Mouse (Mus musculus) adrenal gland, postnatal 36 days (tissue): ENCODE measurements at regions not wholly inside any gene's neighbourhood (a gene's known extent, or its start where the extent isn't known, plus 50 kb on each side); places are given as distances from the start of the nearest gene placed in this dataset.

Experiments used
- DNase-seq, 2 experiments: peaks; one replicate each; pipeline ENCODE4 v3.0.0; 2021; ENCODE audit warnings: mixed read lengths in 1 of 2

DNA sequence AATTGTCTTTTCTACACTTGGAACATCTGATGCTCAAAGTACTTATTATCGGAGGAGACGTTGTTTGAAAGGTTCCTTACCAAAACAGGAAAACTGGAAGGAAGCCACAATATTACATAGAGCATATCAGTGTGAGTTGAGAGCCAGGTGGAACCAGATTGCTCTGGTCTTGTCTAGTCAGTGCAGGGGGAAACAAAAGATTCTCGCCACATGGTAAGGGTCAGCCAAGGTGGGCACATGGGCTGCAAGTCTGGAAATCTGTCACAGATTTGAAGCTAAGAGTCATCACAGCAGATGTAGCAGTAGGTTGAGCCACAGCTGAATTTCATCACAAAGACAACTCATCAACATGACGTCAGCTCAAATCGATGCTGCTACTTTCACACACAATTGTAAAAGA lies 681.8 kb downstream of the Stpg2 start:
- DNase-seq, result no peak

DNA sequence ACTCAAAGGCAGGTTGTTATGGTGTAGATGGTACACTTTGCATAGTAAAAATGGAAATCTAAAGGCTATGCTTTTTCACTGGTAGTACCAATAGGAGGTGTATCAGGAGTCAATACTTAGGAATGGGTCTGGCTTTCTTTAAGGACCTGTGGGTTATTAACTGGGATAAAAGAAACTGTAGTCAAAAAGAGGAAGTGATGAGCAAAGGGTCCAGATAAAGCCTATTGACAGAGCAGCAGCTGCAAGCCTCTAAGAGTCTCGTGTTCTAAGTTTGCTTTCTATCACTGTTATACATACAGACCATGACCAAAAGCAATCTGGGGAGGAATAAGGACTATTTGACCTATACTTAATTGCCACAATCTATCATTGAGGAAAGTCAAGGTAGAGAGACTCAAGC lies 683.0 kb downstream of the Stpg2 start:
- DNase-seq, result no peak

DNA sequence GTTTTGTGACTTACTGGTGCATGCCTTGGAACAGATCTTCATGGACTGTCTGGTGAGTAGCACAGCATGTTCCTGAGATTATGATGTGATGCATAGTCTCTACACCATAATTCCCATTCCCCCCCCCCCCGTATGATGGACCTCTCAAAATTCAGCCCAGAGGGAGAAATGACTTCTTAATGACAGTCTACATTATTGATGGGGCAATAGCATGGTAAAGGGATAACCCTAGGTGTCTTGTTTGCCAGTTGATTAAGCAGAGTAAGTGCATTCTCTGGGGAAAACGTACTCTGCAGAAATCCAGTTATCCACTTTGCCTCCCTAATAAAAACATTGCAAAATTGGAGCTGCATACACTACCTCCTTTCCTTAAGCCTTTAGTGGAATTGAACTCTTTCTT lies 684.7 kb downstream of the Stpg2 start:
- DNase-seq, result no peak

DNA sequence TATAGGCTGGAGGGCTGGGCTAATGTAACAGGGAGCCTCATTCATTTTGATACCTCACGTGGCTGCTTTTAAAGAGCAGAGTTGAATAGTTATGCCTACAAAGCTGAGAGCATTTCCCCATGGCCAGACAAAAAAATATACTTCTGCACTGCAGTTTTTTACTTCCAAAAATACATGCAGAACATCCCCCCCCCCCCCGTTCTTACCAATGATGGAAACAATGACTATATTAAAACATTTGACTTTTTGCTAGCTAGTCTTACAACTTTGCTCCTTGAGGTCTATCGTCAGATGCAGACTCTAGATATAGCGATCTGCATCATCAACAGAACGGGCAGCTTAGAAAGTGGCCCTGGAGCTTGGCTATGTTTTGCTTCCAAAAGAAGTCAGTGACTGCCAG lies 692.4 kb downstream of the Stpg2 start:
- DNase-seq, result no peak

DNA sequence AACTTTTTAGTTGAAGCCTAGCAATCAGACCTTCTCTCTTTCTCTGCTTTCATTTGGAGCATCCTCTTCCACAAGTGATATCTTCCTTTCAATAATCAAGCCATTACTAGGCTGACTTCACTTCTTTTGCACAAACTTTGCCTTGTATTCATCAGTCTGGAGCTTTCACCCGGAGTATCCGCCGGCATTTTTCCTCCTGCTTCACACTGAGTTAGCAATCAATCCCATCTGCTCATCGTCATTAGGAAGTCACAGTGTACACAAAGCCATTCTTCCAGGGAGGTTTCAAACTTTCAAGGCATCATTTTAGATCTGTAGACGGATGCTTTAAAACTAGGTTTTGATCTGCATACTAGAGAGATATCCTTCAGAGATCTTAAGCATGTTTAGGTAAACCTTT lies 693.7 kb downstream of the Stpg2 start:
- no peak for DNase-seq

DNA sequence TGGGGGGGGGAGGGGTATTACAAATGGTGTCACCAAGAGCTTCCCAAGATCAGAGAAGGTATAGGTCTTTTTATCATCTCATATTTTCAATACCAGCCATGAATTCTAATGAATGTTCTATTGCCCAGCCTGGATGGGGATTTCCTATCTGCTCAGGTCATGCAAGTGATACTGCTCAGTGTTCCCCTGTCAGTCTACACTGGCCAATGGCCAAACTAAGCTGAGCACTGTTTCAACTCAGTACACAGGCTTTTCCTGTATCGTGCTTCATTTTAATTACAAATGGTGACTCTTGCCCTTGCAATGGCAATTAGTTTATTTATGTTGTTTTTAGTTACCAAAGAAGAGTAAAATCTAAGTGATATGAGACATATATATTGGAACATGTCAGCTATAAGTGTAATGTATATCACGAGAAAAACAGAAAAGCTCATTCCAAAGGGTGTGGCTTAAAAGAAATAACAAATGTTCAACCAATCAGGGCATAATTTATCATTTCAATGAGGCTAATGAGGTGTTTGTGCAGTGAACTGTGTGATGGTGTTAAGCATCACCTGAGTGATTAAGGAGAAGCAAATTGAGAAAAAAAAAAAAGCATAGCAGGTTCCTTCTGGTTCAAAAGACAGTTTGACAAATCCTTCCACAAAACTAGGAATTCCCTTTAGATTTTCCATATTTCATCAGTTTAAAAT lies 708.3 kb downstream of the Stpg2 start:
- DNase-seq, result no peak

DNA sequence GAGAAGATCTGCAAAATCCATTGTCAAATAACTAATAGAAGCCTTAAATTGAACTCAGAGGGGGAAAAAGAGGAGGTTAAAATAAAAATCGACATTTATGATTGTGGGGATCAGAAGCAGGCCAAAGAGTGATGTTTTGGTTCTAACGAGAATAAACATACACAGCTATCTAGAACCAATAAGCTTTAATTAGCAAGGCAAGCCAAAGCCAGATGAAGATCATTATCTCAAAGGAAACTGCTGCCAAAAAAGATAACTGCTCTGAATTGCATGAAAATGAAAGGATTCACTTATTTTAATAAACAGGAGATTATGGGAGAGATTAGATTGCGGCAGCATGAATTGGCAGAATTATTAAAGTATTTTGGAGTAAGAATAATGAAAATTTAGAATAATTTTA lies 716.8 kb downstream of the Stpg2 start:
- no peak for DNase-seq

DNA sequence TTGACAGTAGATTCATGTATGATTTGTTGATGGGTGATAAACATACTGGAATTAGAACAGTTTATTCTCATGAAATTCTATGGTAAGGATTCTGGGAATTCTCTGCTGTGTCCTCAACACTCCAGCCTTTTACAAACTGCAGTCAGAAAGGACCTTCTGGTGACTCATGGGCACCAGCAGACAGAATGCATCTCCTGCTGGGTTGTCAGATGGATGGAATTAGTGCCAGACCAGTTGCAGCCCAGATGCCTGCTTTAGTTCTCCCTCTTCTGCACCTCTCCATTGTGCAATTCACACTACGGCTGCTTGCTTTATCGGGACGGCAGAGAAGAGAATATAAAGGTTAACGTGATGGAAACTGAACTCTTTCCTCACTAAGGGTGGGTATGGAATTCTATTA lies 727.5 kb downstream of the Stpg2 start:
- no peak for DNase-seq

DNA sequence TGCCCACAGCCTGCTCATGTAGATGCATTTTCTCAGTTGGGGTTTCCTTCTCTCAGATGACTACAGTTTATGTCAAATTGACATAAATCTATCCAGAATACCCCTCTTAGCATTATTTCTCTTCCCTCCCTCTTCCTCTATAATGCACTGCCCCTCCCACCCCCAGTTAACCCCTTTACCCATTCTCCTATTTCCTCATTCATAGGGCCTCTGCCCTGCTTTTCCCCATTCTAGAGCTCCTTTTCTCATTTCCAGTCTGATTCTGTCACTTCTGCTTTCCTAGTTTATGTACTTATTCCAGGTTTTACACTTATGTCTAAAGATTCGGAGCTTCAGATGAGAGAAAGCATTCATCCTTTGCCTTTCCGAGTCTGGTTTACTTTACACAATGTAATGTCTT lies 740.7 kb downstream of the Stpg2 start:
- no peak for DNase-seq

DNA sequence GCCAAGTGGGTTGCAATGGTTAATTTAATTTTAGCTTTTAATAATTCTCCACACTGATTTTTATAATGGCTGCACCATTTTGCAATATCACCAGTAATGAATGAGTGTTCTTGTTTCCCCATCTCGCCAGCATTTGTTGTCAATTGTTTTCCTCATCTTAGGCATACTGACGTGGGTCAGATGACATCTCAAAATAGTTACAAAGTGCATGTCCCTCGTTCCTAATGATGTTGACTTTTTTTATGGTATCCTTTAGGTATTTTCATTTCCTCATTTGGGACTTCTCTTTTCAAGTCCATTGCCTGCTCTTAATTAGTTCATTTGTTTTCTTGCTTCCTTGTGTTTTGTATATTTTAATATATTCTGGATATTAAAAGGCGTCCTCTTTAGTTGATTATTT lies 741.8 kb downstream of the Stpg2 start:
- DNase-seq, result no peak

DNA sequence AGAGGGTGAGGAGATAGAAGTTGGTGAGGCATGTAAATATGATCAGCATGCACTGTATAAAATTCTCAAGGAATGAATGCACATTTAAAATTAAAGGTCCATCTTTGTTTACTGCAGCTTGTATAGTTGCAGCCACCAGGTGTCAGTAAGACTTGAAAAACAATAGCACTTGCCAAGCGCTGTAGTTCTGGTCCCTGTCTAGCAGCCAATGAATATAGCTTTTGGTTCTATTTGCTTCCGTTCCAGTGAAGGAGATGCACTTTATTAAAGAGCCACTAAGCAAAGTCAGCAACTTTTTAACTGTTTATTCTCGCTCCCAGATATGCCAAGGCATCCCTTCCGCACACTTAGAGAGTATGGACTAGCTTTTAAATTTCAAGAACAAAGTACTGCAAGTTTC lies 743.6 kb downstream of the Stpg2 start:
- no peak for DNase-seq

DNA sequence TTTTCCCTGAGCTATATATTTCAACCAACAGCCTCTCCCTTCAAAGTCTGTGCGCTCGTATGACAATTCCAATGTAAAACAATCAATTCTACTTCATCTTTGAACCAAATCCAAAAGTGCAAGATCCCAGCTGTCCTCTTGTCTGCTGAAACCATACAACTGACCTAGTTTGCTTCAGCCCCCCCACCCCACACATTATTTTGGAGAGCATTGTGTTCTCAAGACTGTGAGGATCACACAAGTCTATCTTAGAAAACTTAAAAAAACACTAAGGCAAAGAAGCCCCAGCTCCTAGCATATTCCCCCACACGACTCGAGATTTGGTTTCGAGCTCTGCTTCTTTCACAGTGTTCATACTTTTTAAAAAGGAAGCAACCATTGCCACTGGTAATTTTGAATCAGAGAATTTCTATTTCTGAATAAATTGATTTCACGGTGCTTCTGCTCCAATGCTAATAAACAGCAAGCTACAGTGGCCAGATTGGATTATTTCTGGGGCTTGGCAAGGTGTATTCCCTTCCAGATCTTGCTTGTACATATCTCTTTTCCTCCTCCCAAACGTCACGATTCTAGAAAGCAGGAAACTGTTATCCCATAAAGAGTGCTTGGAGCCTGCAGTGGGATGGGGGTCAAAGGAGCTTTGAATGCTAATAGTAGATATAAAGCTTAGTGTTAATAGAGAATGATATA lies 744.7 kb downstream of the Stpg2 start:
- no peak for DNase-seq

DNA sequence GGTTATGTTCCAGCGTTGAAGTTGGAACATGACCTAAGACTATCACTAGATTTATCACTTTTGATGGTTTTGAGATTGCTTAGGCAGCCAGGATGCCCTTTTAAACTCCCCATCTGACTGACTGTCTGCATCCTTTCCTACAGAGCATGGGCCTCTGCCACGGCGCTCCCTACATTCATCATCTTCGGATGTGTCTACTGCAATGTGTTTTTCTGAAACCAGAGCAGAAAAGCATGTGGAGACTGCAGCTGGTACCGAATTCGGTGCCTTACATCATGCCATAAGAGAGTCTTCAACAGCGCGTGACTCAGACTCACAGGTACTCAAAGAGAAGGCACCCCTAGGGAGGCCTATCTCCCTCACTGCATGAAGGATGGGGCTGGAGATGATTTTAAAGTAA lies 746.0 kb downstream of the Stpg2 start:
- DNase-seq, result no peak

DNA sequence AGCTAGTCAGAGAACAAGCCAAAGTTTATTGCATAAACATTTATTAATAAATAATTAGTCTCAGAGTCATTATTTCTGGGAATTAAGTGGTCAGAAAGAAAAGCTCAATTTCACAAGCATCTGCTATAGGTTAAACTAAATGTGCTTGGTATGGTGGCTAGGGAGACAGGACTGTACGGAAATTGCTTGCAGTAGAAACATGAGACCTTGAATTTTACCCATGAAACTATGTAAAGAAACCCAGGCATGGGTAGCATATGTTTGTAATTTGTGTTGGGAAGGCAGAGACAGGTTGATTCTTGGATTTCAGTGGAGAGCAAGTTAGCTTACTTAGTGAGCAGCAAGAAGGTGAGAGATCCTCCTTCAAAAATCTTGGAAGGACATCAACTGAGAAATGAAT lies 772.7 kb downstream of the Stpg2 start:
- DNase-seq, result no peak

DNA sequence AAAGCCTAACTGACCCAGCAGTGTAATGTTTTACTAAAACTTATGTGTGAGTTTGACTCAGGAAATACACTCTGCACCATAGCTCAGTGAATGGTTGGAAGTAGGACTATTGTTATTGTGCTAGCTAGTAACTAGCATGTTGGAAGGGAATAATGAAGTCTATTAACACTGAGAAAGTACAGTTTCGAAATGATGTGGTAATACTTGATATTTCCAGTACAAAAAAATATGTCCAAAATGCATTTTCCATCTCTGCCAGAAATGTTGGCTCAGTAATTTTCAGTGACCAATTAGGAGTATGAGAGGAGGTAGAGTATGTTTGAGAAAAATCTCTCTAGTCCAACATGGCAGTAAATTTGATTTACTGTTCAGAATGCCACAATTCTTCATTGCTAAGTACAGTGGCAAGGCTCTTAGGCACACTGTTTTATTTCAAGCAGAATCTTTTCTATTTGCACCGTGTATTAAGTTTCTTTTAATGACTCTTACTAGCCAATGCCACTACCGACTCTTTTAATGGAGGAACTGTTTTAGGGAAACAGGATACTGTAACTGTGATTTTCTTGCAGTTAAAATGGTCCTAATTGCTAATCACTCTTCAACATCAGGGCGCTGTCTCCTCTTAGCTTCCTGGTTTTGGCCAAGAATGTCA lies 780.5 kb downstream of the Stpg2 start:
- DNase-seq, result no peak

DNA sequence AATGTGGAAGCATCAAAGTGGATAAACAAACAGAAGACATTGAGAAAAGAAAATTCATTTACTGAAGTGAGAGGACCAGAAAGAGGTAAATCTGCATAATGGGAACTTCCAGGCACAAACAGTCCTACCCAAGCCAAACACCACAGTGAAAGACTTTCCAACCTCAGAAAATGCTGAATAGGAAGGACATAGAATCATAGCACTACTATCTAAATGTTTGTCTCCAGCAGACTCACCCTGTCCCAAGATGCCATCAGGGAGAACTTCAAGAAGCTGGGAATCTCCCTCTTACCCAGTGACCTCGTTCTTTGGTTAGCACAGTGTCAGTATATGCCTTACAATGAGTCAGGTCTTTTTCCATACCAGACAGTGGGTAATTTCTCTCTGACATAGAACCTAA lies 783.4 kb downstream of the Stpg2 start:
- DNase-seq, result no peak

DNA sequence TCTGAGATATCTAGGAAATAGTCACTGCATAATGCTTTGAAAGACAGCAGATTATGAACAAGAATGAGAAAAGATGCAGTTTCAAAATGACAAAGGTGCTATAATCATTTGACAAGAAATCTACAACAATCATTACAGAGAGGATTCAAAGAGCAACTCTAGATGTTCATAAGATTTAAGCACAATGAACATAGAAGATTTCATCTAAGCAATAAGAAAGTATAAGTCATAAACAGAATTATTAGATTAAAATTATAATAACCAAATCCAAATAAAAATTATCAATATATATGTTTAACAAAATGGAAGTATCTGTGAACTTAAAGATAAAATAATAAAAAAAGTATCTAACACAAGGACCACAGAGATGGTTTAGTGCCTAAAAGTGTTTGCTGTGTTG lies 783.9 kb downstream of the Stpg2 start:
- no peak for DNase-seq

DNA sequence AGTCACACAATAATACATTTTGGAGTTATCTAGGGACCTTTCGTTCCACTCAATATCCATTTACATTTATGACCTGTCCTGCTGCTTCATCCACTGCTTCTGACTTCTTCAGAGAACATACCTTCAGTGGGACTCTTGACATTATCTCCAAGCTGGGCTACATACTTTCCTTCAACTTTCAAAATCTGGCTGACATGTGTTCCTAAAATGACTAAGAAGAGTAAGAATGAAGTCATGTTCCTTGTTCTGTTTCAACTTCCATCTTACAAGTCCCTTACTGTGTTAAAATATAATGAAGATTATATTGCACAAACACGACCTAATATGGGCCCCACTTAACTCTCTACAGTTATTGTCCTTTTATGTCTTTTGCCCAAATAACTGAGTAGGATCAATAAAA lies 807.0 kb downstream of the Stpg2 start:
- DNase-seq, result no peak

DNA sequence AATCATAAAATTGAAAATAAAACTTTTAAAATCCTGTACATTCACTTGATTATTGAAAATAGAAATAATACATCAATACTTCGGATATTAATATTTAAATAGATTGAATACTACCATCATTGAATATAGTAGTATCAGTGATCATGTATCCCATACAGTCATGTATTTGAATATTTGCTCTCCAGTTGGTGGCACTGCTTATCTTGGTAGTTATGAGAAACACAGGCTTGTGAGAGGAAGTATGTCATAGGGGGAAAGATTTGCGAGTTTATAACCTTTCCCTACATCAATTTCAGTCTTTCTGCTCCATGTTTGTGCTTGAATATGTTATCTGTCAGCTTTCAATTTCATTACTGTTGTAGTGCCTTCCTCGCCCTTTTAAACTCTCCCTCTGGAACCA lies 828.6 kb downstream of the Stpg2 start:
- DNase-seq, result no peak

DNA sequence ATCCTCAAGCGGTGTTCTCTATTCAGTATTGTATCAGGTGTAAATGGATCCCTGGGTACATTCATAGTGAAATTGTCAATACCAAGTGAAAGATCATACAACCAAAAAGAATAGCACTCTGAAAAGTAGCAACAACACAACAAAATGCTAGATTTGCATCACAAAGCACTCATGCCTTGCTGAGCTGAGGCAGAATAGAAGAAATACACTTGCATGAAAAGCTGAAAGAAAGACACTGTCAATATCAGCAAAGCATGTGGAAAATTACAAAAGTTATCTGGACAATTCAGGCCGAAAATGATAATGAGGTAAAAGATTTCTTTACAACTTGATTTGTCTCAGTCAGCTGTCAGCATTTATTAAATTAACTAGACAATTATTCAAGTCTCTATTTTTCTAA lies 829.6 kb downstream of the Stpg2 start:
- DNase-seq, result no peak

DNA sequence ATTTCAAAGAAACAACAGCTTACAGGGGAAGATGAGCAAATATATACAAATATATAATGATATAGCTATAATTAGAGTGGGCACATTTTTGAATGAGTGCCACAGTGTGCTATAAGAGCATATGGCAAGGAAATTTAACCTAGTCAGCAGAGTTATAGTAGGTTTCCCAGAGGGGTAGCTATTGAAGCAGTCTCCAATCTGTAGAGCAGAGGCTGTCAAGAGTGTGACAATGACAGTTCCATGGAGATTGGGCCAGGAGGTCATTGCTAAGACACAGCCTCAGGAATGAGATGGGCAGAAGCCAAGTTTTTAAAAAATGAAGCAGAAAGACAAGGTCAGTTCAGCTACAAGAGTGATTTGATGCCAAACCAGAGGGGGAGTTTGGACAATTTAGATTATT lies 839.4 kb downstream of the Stpg2 start:
- DNase-seq, result no peak

DNA sequence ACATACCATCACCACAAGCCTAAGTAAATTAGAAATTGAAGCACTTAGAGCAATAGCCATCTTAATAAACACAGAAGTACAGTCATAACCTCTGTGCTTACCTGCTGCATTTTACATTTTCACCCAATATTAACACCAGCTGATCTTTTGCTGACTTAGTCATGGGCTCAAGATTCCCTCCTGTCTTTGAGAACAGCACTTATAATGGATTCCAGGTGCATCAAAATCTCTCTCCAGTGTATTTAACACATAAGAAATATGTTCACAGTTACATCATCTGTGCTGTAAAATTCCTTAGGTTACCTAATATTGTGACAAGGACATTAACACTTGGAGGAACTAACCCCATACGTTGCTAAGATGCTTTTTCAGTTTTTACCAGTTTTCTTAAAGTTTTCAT lies 849.1 kb downstream of the Stpg2 start:
- no peak for DNase-seq

DNA sequence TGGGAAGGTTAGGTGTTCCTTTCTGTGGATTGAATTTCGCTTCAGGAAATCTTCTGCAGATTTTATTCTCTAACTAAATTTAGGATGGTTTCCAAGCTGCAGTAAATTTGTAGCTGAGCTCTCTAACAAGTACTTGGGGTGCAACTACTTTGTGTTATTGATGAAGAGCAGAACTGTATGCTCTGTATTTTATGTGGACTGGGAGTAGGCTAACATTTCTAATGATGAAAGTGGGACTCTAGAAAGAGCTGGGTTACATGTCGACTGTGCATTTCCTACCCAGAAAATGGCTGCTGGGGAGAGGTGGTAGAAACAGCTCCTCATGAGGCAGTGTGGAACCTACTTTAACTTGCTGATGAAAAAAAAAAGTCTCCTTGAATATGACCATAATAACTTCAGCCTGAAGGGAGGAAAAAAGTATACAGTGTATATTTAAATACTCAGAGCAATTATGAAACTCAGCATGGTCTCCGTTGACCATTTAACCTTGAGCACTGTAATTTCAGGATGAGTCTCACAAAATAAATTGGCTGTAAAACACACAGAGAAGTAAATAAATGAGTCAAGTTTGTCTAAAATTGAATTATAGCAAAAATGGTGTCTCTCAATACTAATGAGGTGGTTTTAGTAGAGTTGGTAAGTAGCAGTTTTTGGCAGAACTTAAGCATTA lies 852.6 kb downstream of the Stpg2 start:
- DNase-seq, result no peak
